Mouse (Mus musculus): Measurements from ENCODE around the gene Mmp25. TPM values are rescaled to one million over a fixed set of nuclear protein-coding genes. Genes with fewer than 3 reads are reported as not detected.

Mmp25 gene
- total and polyA plus RNA-seq, 3 experiments = not detected

- DNase-seq (ENCODE audit: extremely low read depth) = peak; percentile 63
- no peaks in the 10 kb centered on the region for H3K36me3 ChIP-seq (replicated peaks in 1 of 2; ENCODE audit: control insufficient read depth in 1 of 2, insufficient read depth in 1 of 2, low read length in 1 of 2)
- H3K4me1 ChIP-seq (ENCODE audit: control insufficient read depth in 1 of 2, insufficient read depth in 2 of 2) = peaks cover 8 to 9% of the 10 kb centered on the region in 2 experiments
- no peaks in the 10 kb centered on the region for H3K79me2 ChIP-seq (replicated peaks; ENCODE audit: control insufficient read depth, extremely low read depth, insufficient read depth, poor library complexity, severe bottlenecking)
- peaks cover 66% of the 10 kb centered on the region for H3K27me3 ChIP-seq (replicated peaks)
- in situ Hi-C loops (cut with MboI; ENCODE audit: low pct_ligation_motif_present, low pct_unique_long_range_greater_than_20kb, low sequenced_read_pairs) = loop anchor here (5.0 kb wide), 1 partner anchor 36 kb away; no protein-coding TSS in a partner anchor
- TF ChIP-seq CTCF (conservative IDR thresholded peaks at IDR 0.05 in 1 of 2, IDR thresholded peaks at IDR 0.05 in 1 of 2; ENCODE audit: low read depth in 2 of 2, low read length in 2 of 2) = peak; percentile 11 to 89; a peak in 2 of 4 replicates
- TF ChIP-seq PAX5 (IDR thresholded peaks at IDR 0.05; ENCODE audit: low read length) = no peak
- no peak for TF ChIP-seq HCFC1 (IDR thresholded peaks at IDR 0.05; ENCODE audit: low read depth, low read length)
- TF ChIP-seq MAFK (IDR thresholded peaks at IDR 0.05; ENCODE audit: insufficient replicate concordance, low read length) = no peak
- no peak for TF ChIP-seq JUND (conservative IDR thresholded peaks at IDR 0.05; ENCODE audit: low read depth, low read length)
- TF ChIP-seq ZMIZ1 (IDR thresholded peaks at IDR 0.05; ENCODE audit: low read depth, low read length) = no peak
- TF ChIP-seq EP300 (IDR thresholded peaks at IDR 0.05; ENCODE audit: low read length) = no peak
- no peak for TF ChIP-seq POLR2A (IDR thresholded peaks at IDR 0.05; ENCODE audit: low read depth, low read length)
- TF ChIP-seq RCOR1 (conservative IDR thresholded peaks at IDR 0.05; ENCODE audit: low read depth, low read length) = no peak
- no peak for TF ChIP-seq E2F4 (IDR thresholded peaks at IDR 0.05; ENCODE audit: insufficient replicate concordance, low read depth, low read length)
- TF ChIP-seq POLR2AphosphoS2 (IDR thresholded peaks at IDR 0.05; ENCODE audit: low read depth, low read length) = no peak
- no peak for TF ChIP-seq MAX (IDR thresholded peaks at IDR 0.05; ENCODE audit: low read length)
- no peak for TF ChIP-seq MAZ (IDR thresholded peaks at IDR 0.05; ENCODE audit: low read depth, low read length)
- TF ChIP-seq BHLHE40 (IDR thresholded peaks at IDR 0.05; ENCODE audit: low read depth, low read length) = no peak
- TF ChIP-seq ETS1 (conservative IDR thresholded peaks at IDR 0.05; ENCODE audit: low read depth, low read length) = no peak
- TF ChIP-seq CHD1 (IDR thresholded peaks at IDR 0.05; ENCODE audit: low read depth, low read length) = no peak
- TF ChIP-seq RAD21 (IDR thresholded peaks at IDR 0.05; ENCODE audit: low read depth, low read length) = peak; percentile 79
- TF ChIP-seq MYC (IDR thresholded peaks at IDR 0.05; ENCODE audit: low read depth, low read length) = no peak
- no peak for TF ChIP-seq GABPA (IDR thresholded peaks at IDR 0.05; ENCODE audit: insufficient replicate concordance, low read depth, low read length)
- no peak for TF ChIP-seq ZKSCAN1 (IDR thresholded peaks at IDR 0.05; ENCODE audit: borderline replicate concordance, low read depth, low read length)
- TF ChIP-seq IRF4 (IDR thresholded peaks at IDR 0.05; ENCODE audit: low read depth, low read length) = no peak
- no peak for TF ChIP-seq TCF12 (IDR thresholded peaks at IDR 0.05; ENCODE audit: low read depth, low read length)
- peak; percentile 78 for TF ChIP-seq SMC3 (IDR thresholded peaks at IDR 0.05; ENCODE audit: low read depth, low read length)
- no peak overlapping the region for H3K27ac ChIP-seq (ENCODE audit: insufficient read depth, low read depth)
- H3K9me3 ChIP-seq (replicated peaks; ENCODE audit: low read length) = no peaks in the 10 kb centered on the region
- H3K9ac ChIP-seq (ENCODE audit: insufficient read depth, low read depth) = no peak overlapping the region
- dilution Hi-C loops (cut with MboI; ENCODE audit: extremely low pct_ligation_motif_present, extremely low pct_unique_long_range_greater_than_20kb, low sequenced_read_pairs) = no loop called here
- no peak overlapping the region for H3K4me3 ChIP-seq (replicated peaks in 1 of 3; ENCODE audit: low read depth in 2 of 3, low read length in 2 of 3, poor library complexity in 1 of 3)
- no peak overlapping the region for H3K4me2 ChIP-seq (ENCODE audit: insufficient read depth, low read depth, poor library complexity, severe bottlenecking)
Measured at GRCm38 (mm10) chr17:23603542-23603941, 41.5 kb downstream of the Mmp25 start.
